Mouse (Mus musculus) heart, postnatal 0 days (tissue): ENCODE data around the gene Hist4h4.

Experiments
- CTCF ChIP-seq: IDR thresholded peaks from 2 replicates; pipeline ENCODE4 v1.5.1; 2016; ENCODE audit warnings: antibody characterized with exemption, control low read depth, low read depth
- EP300 ChIP-seq: IDR thresholded peaks from 2 replicates; pipeline ENCODE4 v1.6.1; 2016; ENCODE audit warnings: antibody characterized with exemption, low read depth

- no peak for TF ChIP-seq CTCF
- TF ChIP-seq EP300: no peak
Observed at GRCm38 (mm10) chr6:136782146-136782545, 22.1 kb downstream of the Hist4h4 start.
